ENCODE assay signal across 11 mouse cellular contexts in genomic region chr19:42638604-42639481, GRCm38 (mm10). TPM values are rescaled to one million over a fixed set of nuclear protein-coding genes. Genes with fewer than 3 reads are reported as not detected.
DNase-seq lines count a peak whose midpoint lies in the region; ATAC-seq and TF ChIP-seq lines count a peak whose summit lies in the region.
"Had no signal": no experiment of that assay in that cellular context is flagged by ENCODE, and none has a peak within 500 bp of the region (broad histone marks: within the 10 kb centered on the region; RNA-seq: fewer than 3 reads in every experiment).

No protein-coding gene starts in this region.

- no peaks in the 10 kb centered on the region for H3K27me3 ChIP-seq in limb, embryonic 11.5 days (ENCODE audit: control insufficient read depth, insufficient read depth, low read length)
- H3K27me3 ChIP-seq in limb, embryonic 10.5 days (ENCODE audit: low read depth, poor library complexity, severe bottlenecking): no peaks in the 10 kb centered on the region
- no peaks in the 10 kb centered on the region for H3K27me3 ChIP-seq in embryonic facial prominence, embryonic 11.5 days (ENCODE audit: control insufficient read depth, insufficient read depth, low read length)
- H3K27me3 ChIP-seq in heart, postnatal 0 days (ENCODE audit: control insufficient read depth, insufficient read depth, low read length): no peaks in the 10 kb centered on the region
- no peaks in the 10 kb centered on the region for H3K27me3 ChIP-seq in neural tube, embryonic 13.5 days
- H3K27me3 ChIP-seq: liver, embryonic 15.5 days had no signal

- H3K27ac ChIP-seq in limb, embryonic 11.5 days (replicated peaks; ENCODE audit: low read depth, low read length): peak overlapping the region; percentile 39; the same call in 1 of the 2 replicates
- H3K27ac ChIP-seq in limb, embryonic 10.5 days: no peak overlapping the region
- no peak overlapping the region for H3K27ac ChIP-seq in embryonic facial prominence, embryonic 11.5 days (replicated peaks; ENCODE audit: low read depth, low read length)
- H3K27ac ChIP-seq in heart, postnatal 0 days (ENCODE audit: low read depth): no peak overlapping the region
- peak overlapping the region; percentile 29; the same call in 1 of the 2 replicates for H3K27ac ChIP-seq in neural tube, embryonic 13.5 days (replicated peaks)
- H3K27ac ChIP-seq: heart, embryonic 13.5 days; liver, embryonic 15.5 days had no signal

- no peak for TF ChIP-seq CTCF in heart, postnatal 0 days (IDR thresholded peaks at IDR 0.05; ENCODE audit: low read depth)

- peak; percentile 38 for DNase-seq in limb, embryonic 11.5 days (ENCODE audit: low spot score)
- DNase-seq in limb, embryonic 10.5 days (ENCODE audit: low spot score): no peak
- DNase-seq in embryonic facial prominence, embryonic 11.5 days (ENCODE audit: low spot score): peak; percentile 42
- DNase-seq in heart, postnatal 0 days (ENCODE audit: low spot score): no peak
- DNase-seq in frontal cortex, postnatal 25 days (ENCODE audit: low spot score in 2 of 2): no peak
- DNase-seq in layer of hippocampus, adult 18-20 months (ENCODE audit: low spot score in 2 of 2): no peak
- DNase-seq: cerebellum, adult 18-20 months had no signal

- H3K36me3 ChIP-seq in limb, embryonic 11.5 days (ENCODE audit: control insufficient read depth, insufficient read depth, low read length): no peaks in the 10 kb centered on the region
- no peaks in the 10 kb centered on the region for H3K36me3 ChIP-seq in limb, embryonic 10.5 days
- no peaks in the 10 kb centered on the region for H3K36me3 ChIP-seq in embryonic facial prominence, embryonic 11.5 days (replicated peaks; ENCODE audit: control insufficient read depth, insufficient read depth, low read depth, low read length)
- no peaks in the 10 kb centered on the region for H3K36me3 ChIP-seq in heart, postnatal 0 days (replicated peaks; ENCODE audit: control insufficient read depth, insufficient read depth, low read length)
- H3K36me3 ChIP-seq in neural tube, embryonic 13.5 days: no peaks in the 10 kb centered on the region
- H3K36me3 ChIP-seq: heart, embryonic 13.5 days; liver, embryonic 15.5 days had no signal

- H3K4me1 ChIP-seq in limb, embryonic 11.5 days (ENCODE audit: control insufficient read depth, insufficient read depth, low read length): peaks cover 9% of the 10 kb centered on the region; the same call in 1 of the 2 replicates
- peaks cover 23% of the 10 kb centered on the region for H3K4me1 ChIP-seq in limb, embryonic 10.5 days
- peaks cover 6% of the 10 kb centered on the region; the same call in 1 of the 2 replicates for H3K4me1 ChIP-seq in embryonic facial prominence, embryonic 11.5 days (ENCODE audit: control insufficient read depth, insufficient read depth, low read length)
- H3K4me1 ChIP-seq in heart, postnatal 0 days (ENCODE audit: control insufficient read depth, insufficient read depth): no peaks in the 10 kb centered on the region
- H3K4me1 ChIP-seq in neural tube, embryonic 13.5 days (replicated peaks): peaks cover 15% of the 10 kb centered on the region
- H3K4me1 ChIP-seq: liver, embryonic 15.5 days had no signal

- no peak overlapping the region for H3K4me3 ChIP-seq in limb, embryonic 11.5 days (ENCODE audit: low read depth, low read length)
- no peak overlapping the region for H3K4me3 ChIP-seq in limb, embryonic 10.5 days
- no peak overlapping the region for H3K4me3 ChIP-seq in embryonic facial prominence, embryonic 11.5 days (ENCODE audit: low read depth, low read length)
- no peak overlapping the region for H3K4me3 ChIP-seq in heart, postnatal 0 days (ENCODE audit: low read depth, low read length)
- no peak overlapping the region for H3K4me3 ChIP-seq in neural tube, embryonic 13.5 days
- H3K4me3 ChIP-seq: heart, embryonic 13.5 days; liver, embryonic 15.5 days had no signal

- no peak for TF ChIP-seq EP300 in heart, postnatal 0 days (IDR thresholded peaks at IDR 0.05; ENCODE audit: low read depth)

- no peaks in the 10 kb centered on the region for H3K9me3 ChIP-seq in limb, embryonic 11.5 days (ENCODE audit: control insufficient read depth, low read length)
- H3K9me3 ChIP-seq in limb, embryonic 10.5 days (replicated peaks): no peaks in the 10 kb centered on the region
- no peaks in the 10 kb centered on the region for H3K9me3 ChIP-seq in embryonic facial prominence, embryonic 11.5 days (replicated peaks; ENCODE audit: control insufficient read depth, low read length)
- H3K9me3 ChIP-seq in heart, postnatal 0 days (replicated peaks; ENCODE audit: control insufficient read depth, low read length): no peaks in the 10 kb centered on the region
- no peaks in the 10 kb centered on the region for H3K9me3 ChIP-seq in neural tube, embryonic 13.5 days
- H3K9me3 ChIP-seq: heart, embryonic 13.5 days; liver, embryonic 15.5 days had no signal

- H3K4me2 ChIP-seq in limb, embryonic 11.5 days (ENCODE audit: low read depth, severe bottlenecking): no peak overlapping the region
- H3K4me2 ChIP-seq in embryonic facial prominence, embryonic 11.5 days (ENCODE audit: low read depth, low read length): no peak overlapping the region
- no peak overlapping the region for H3K4me2 ChIP-seq in heart, postnatal 0 days (ENCODE audit: low read depth, low read length)
- no peak overlapping the region for H3K4me2 ChIP-seq in neural tube, embryonic 13.5 days
- H3K4me2 ChIP-seq: heart, embryonic 13.5 days; liver, embryonic 15.5 days had no signal

- WGBS in limb, embryonic 11.5 days: 37% methylated on average over 8 of the region's 8 CpGs
- WGBS in limb, embryonic 10.5 days: 35% methylated on average over 8 of the region's 8 CpGs
- WGBS in embryonic facial prominence, embryonic 11.5 days: 13% methylated on average over 8 of the region's 8 CpGs
- WGBS in heart, postnatal 0 days: 43% methylated on average over 8 of the region's 8 CpGs
- 34% methylated on average over 8 of the region's 8 CpGs for WGBS in neural tube, embryonic 13.5 days

- ATAC-seq in limb, embryonic 11.5 days (ENCODE audit: insufficient number of reproducible peaks, low FRiP score, low TSS enrichment, low read depth): no peak
- no peak for ATAC-seq in embryonic facial prominence, embryonic 11.5 days (replicated peaks; ENCODE audit: insufficient number of reproducible peaks, low FRiP score, low TSS enrichment, low read depth)
- peak; percentile 41 for ATAC-seq in heart, postnatal 0 days (ENCODE audit: insufficient read depth, low read depth)
- ATAC-seq in neural tube, embryonic 13.5 days (ENCODE audit: low read depth): no peak
- ATAC-seq: Patski had no signal

- no peak overlapping the region for H3K9ac ChIP-seq in limb, embryonic 11.5 days (ENCODE audit: low read length)
- no peak overlapping the region for H3K9ac ChIP-seq in embryonic facial prominence, embryonic 11.5 days (replicated peaks; ENCODE audit: low read length)
- no peak overlapping the region for H3K9ac ChIP-seq in heart, postnatal 0 days (replicated peaks; ENCODE audit: low read depth, low read length)
- H3K9ac ChIP-seq in neural tube, embryonic 13.5 days: no peak overlapping the region
- H3K9ac ChIP-seq: heart, embryonic 13.5 days; liver, embryonic 15.5 days had no signal

RNA-seq across cellular contexts. Expression of gene Loxl4, which starts 26.2 kb away (rescaled TPM):
- 0.41 TPM in 1 of 2 replicates, not detected in the other for polyA plus RNA-seq in limb, embryonic 11.5 days (2014; fragmentation: Nextera tagmentation; extraction: Ambion mirVana)
- 0.11 and 0.19 TPM in 2 replicates for polyA plus RNA-seq in limb, embryonic 10.5 days (2016; fragmentation: Nextera tagmentation; extraction: Ambion mirVana)
- polyA plus RNA-seq in embryonic facial prominence, embryonic 11.5 days (2014; fragmentation: Nextera tagmentation; extraction: Ambion mirVana): 0.06 and 0.28 TPM in 2 replicates
- total RNA-seq in heart, postnatal 0 days (2014; rRNA removed; ENCODE audit: low replicate concordance): 0.54 and 2.3 TPM in 2 replicates
- polyA plus RNA-seq in heart, postnatal 0 days (2015; fragmentation: Nextera tagmentation; extraction: Ambion mirVana): 0.23 and 0.30 TPM in 2 replicates
- 0.21 and 0.44 TPM in 2 replicates for polyA plus RNA-seq in neural tube, embryonic 13.5 days (2015; fragmentation: Nextera tagmentation; extraction: Ambion mirVana)
- total RNA-seq in layer of hippocampus, adult 18-20 months (2021): under 1 TPM; 0.13 to 0.17 TPM

Comparison
In these comparisons a context has a peak if more than half of its experiments do, and no peak if none do; other contexts are left out.
1. DNase-seq: peak in limb, embryonic 11.5 days (single experiment) and embryonic facial prominence, embryonic 11.5 days (single experiment); none in limb, embryonic 10.5 days (single experiment), heart, postnatal 0 days (single experiment), frontal cortex, postnatal 25 days (0 of 2) and layer of hippocampus, adult 18-20 months (0 of 2).
2. H3K27ac ChIP-seq: peak in limb, embryonic 11.5 days (single experiment) and neural tube, embryonic 13.5 days (single experiment); none in limb, embryonic 10.5 days (single experiment), embryonic facial prominence, embryonic 11.5 days (single experiment) and heart, postnatal 0 days (single experiment).